Mouse (Mus musculus) MEL (cell line): ENCODE data around the gene Kcnj2. TPM values are rescaled to one million over a fixed set of nuclear protein-coding genes. Genes with fewer than 3 reads are reported as not detected.

ENCODE experiments used
- DNase-seq: peaks from one replicate; pipeline ENCODE4 v3.0.0; 2011; ENCODE audit warnings: low read depth, low spot score
- H3K27ac ChIP-seq: 2 replicates; pipeline ENCODE4 v1.5.1; 2012; ENCODE audit warnings: low read depth, mild to moderate bottlenecking, control low read depth, low read length, moderate library complexity; ENCODE audit not compliant: control insufficient read depth
- H3K27me3 ChIP-seq, 2 experiments: fragments of 150-350 bp in 1 of 2; sonication (generic) in 1 of 2; 2 replicates each; pipeline ENCODE4 v1.6.1; 2012; ENCODE audit warnings: low read length in 2 of 2, mild to moderate bottlenecking in 2 of 2, improper control_type of control experiment in 1 of 2, moderate library complexity in 1 of 2; ENCODE audit not compliant: insufficient read depth in 2 of 2, control insufficient read depth in 1 of 2
- H3K36me3 ChIP-seq, 2 experiments: 2 replicates each; pipeline ENCODE4 v1.6.1; 2012 to 2014; ENCODE audit warnings: low read length in 2 of 2, improper control_type of control experiment in 1 of 2, inconsistent platforms in 1 of 2, mild to moderate bottlenecking in 1 of 2; ENCODE audit not compliant: insufficient read depth in 2 of 2, control insufficient read depth in 1 of 2
- H3K4me1 ChIP-seq, 2 experiments: fragments of 150-350 bp in 1 of 2; sonication (generic) in 1 of 2; 2 replicates each; pipeline ENCODE4 v1.6.1; 2012; ENCODE audit warnings: low read length in 2 of 2, improper control_type of control experiment in 1 of 2, mild to moderate bottlenecking in 1 of 2; ENCODE audit not compliant: insufficient read depth in 2 of 2, control insufficient read depth in 1 of 2
- H3K4me3 ChIP-seq, 2 experiments: fragments of 150-350 bp in 1 of 2; sonication (generic) in 1 of 2; 2 replicates each; pipeline ENCODE4 v1.5.1; 2012; ENCODE audit warnings: low read depth in 2 of 2, low read length in 2 of 2, mild to moderate bottlenecking in 2 of 2, moderate library complexity in 2 of 2, control low read depth in 1 of 2, improper control_type of control experiment in 1 of 2; ENCODE audit not compliant: control insufficient read depth in 1 of 2, insufficient read depth in 1 of 2
- H3K79me2 ChIP-seq: 2 replicates; pipeline ENCODE4 v1.6.1; 2012; ENCODE audit warnings: mild to moderate bottlenecking, low read length, moderate library complexity; ENCODE audit not compliant: control insufficient read depth, poor library complexity, insufficient read depth
- H3K9ac ChIP-seq: 2 replicates; pipeline ENCODE4 v1.6.1; 2012; ENCODE audit warnings: low read depth, mild to moderate bottlenecking, control low read depth, low read length, moderate library complexity; ENCODE audit not compliant: control insufficient read depth, poor library complexity, severe bottlenecking
- H3K9me3 ChIP-seq: fragments of 150-350 bp; sonication (generic); replicated peaks from 2 replicates; pipeline ENCODE4 v1.6.1; 2012; ENCODE audit warnings: mild to moderate bottlenecking, low read length, improper control_type of control experiment, moderate library complexity; ENCODE audit not compliant: insufficient read depth
- CHD1 ChIP-seq: IDR thresholded peaks from 2 replicates; pipeline ENCODE4 v1.6.1; 2012; ENCODE audit warnings: low read depth, mild to moderate bottlenecking, inconsistent platforms, low read length, improper control_type of control experiment
- CHD2 ChIP-seq: IDR thresholded peaks from 2 replicates; pipeline ENCODE4 v1.6.1; 2011; ENCODE audit warnings: low read length, improper control_type of control experiment
- EP300 ChIP-seq, 2 experiments: IDR thresholded peaks; 2 replicates each; pipeline ENCODE4 v1.6.1; 2011; ENCODE audit warnings: improper control_type of control experiment in 2 of 2, low read length in 2 of 2, low read depth in 1 of 2, mild to moderate bottlenecking in 1 of 2
- MYC ChIP-seq: IDR thresholded peaks from 2 replicates; pipeline ENCODE4 v1.6.1; 2011; ENCODE audit warnings: low read depth, mild to moderate bottlenecking, low read length, improper control_type of control experiment, moderate library complexity
- POLR2AphosphoS5 ChIP-seq: IDR thresholded peaks from 2 replicates; pipeline ENCODE4 v1.6.1; 2012; ENCODE audit warnings: low read depth, borderline replicate concordance, mild to moderate bottlenecking, inconsistent platforms, low read length, moderate library complexity, mixed read lengths
- RAD21 ChIP-seq: IDR thresholded peaks from 2 replicates; pipeline ENCODE4 v1.6.1; 2011; ENCODE audit warnings: mild to moderate bottlenecking, low read depth, low read length, improper control_type of control experiment
- polyA plus RNA-seq, 2 experiments: library from polyadenylated mRNA; stranded (reverse) in 1 of 2; unstranded in 1 of 2; fragments of >175 nt in 1 of 2; fragments of >200 nt in 1 of 2; gene quantifications; 2 replicates each; pipeline versions ENCODE4 v1.2.1 to v1.2.4; 2012; ENCODE audit warnings: low replicate concordance in 2 of 2, low read depth in 1 of 2; ENCODE audit not compliant: insufficient read length in 2 of 2, insufficient read depth in 1 of 2, missing spikeins in 1 of 2
- total RNA-seq: library from RNA; depleted of rRNA; stranded (reverse); fragments of 300-350 nt; gene quantifications from 2 replicates; pipeline ENCODE4 v1.2.3, GENCODE M21; 2012; rRNA removed

The Kcnj2 gene
- total and polyA plus RNA-seq, 3 experiments: not detected

DNA sequence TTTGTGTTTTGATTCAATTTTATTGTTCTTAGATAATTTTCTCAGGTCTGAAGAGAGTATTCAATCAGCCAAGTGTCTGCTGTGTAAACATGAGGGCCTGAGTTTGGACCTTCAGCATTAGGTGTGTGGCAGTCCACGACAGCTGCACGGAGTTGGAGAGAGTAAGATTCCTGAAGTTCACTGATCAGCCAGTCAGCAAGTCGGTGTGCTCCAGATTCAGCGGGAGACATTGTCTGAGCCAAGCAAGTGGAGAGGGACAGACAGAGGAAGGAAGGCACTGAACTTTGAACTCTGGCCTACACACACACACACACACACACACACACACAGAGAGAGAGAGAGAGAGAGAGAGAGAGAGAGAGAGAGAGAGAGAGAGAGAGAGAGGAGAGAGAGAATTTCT lies 57.4 kb downstream of the Kcnj2 start:
- Histone ChIP-seq H3K4me1 (no peaks in the 10 kb centered on the region), H3K27me3 (no peaks in the 10 kb centered on the region), H3K36me3 (no peaks in the 10 kb centered on the region), H3K27ac (no peak overlapping the region), H3K9ac (no peak overlapping the region), H3K9me3 (no peaks in the 10 kb centered on the region), H3K79me2 (no peaks in the 10 kb centered on the region), H3K4me3 (no peak overlapping the region)
- no peak for DNase-seq
- no peak for TF ChIP-seq EP300 (IDR thresholded peaks at IDR 0.05; ENCODE audit: low read depth in 1 of 2, low read length in 2 of 2)
- no peak for TF ChIP-seq RAD21

DNA sequence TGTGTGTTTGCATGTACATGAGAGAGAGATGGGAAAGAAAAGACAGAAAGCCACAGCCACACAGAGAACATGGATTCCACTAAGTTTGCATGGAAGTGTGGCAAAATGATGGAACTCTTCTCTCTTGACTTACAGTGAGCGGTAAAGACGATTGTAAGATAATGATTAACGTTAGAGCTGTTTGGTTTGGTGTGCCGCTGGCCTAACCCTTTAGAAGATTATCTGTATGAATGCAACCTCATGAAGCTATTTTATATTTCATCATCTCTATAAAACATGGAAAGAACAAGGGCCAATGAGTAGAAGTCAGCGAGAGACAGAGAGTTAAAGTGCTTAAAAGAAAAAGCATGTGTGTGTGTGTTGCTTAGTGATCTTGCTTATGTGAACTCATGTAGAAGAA lies 60.0 kb downstream of the Kcnj2 start:
- no peak for DNase-seq
- Histone ChIP-seq H3K4me3 (no peak overlapping the region), H3K9ac (no peak overlapping the region)
- no peak for TF ChIP-seq POLR2AphosphoS5
- no peak for TF ChIP-seq MYC
- no peak for TF ChIP-seq EP300 (IDR thresholded peaks at IDR 0.05; ENCODE audit: low read depth in 1 of 2, low read length in 2 of 2)
- no peak for TF ChIP-seq RAD21
- TF ChIP-seq CHD2: no peak
- no peak for TF ChIP-seq CHD1
- TF ChIP-seq, all 39 proteins: peak for 0
- Histone ChIP-seq H3K9me3 (no peaks in the 10 kb centered on the region), H3K79me2 (no peaks in the 10 kb centered on the region), H3K36me3 (no peaks in the 10 kb centered on the region), H3K4me1 (no peaks in the 10 kb centered on the region), H3K27ac (no peak overlapping the region), H3K27me3 (no peaks in the 10 kb centered on the region)

Other genes with a start within 250 kb of the Kcnj2 start
- gene Kcnj16, start 98.1 kb upstream of the Kcnj2 start, total RNA-seq: not detected in 2 replicates
- not detected for gene Kcnj16, start 98.1 kb upstream of the Kcnj2 start, polyA plus RNA-seq